Mouse (Mus musculus): ENCODE measurements around the gene Serinc4. TPM values are rescaled to one million over a fixed set of nuclear protein-coding genes. Genes with fewer than 3 reads are reported as not detected.

The Serinc4 gene
- polyA plus RNA-seq, 1 experiment from 2014 or later: 0.07 TPM

GRCm38 (mm10) chr2:121423166-121423565 lies 33.4 kb downstream of the Serinc4 start:
- H3K9me3 ChIP-seq (replicated peaks): no peaks in the 10 kb centered on the region
- H3K4me1 ChIP-seq (replicated peaks): peaks cover 9% of the 10 kb centered on the region; the same call in 1 of the 2 replicates
- H3K4me3 ChIP-seq (replicated peaks): no peak overlapping the region
- H3K36me3 ChIP-seq: peaks cover 83% of the 10 kb centered on the region
- ATAC-seq (ENCODE audit: low read depth): no peak
- H3K4me2 ChIP-seq: no peak overlapping the region
- H3K27ac ChIP-seq: no peak overlapping the region
- no peak for DNase-seq
- 77% methylated on average over 2 of the region's 2 CpGs for WGBS (ENCODE audit: insufficient replicate concordance)
- H3K9ac ChIP-seq: no peak overlapping the region
- no peaks in the 10 kb centered on the region for H3K27me3 ChIP-seq

GRCm38 (mm10) chr2:121418476-121418875 lies 38.1 kb downstream of the Serinc4 start:
- no peak for ATAC-seq (ENCODE audit: low read depth)
- H3K9ac ChIP-seq: no peak overlapping the region
- DNase-seq: no peak
- H3K9me3 ChIP-seq (replicated peaks): no peaks in the 10 kb centered on the region
- no peak overlapping the region for H3K27ac ChIP-seq
- no peaks in the 10 kb centered on the region for H3K27me3 ChIP-seq
- H3K4me3 ChIP-seq (replicated peaks): no peak overlapping the region
- H3K4me2 ChIP-seq: no peak overlapping the region
- WGBS (ENCODE audit: insufficient replicate concordance): 90% methylated on average over 3 of the region's 3 CpGs
- peaks cover 46% of the 10 kb centered on the region for H3K4me1 ChIP-seq (replicated peaks)
- H3K36me3 ChIP-seq: peaks cover 59% of the 10 kb centered on the region

DNA sequence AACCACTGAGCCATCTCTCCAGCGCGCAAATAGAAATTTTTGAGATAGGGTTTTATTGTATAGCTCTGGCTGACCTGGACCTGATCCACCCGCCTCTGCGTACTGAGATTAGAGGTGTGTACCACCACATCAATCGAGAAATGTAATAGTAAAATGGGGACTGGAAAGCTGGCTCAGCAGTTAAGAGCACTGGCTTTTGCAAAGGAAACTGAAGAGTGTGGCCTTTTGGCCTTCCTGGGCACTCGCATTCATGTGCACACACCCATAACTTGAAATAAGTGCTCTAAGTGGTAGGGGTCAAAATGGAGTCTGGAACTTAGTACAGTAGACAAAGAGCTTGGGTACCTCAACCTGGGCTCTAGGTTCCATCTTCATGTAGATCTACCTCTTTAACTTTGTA lies 40.2 kb downstream of the Serinc4 start:
- WGBS (ENCODE audit: insufficient replicate concordance): 84% methylated on average over 6 of the region's 6 CpGs
- no peak for ATAC-seq (ENCODE audit: low read depth)
- H3K27ac ChIP-seq: no peak overlapping the region
- H3K4me3 ChIP-seq (replicated peaks): peak overlapping the region; percentile 98; the same call in 1 of the 2 replicates
- no peak for DNase-seq
- H3K4me1 ChIP-seq (replicated peaks): peaks cover 59% of the 10 kb centered on the region
- H3K36me3 ChIP-seq: peaks cover 39% of the 10 kb centered on the region
- H3K9ac ChIP-seq: 0 out of 2 replicates have a peak overlapping the region, but pooled peaks have one; percentile 11
- H3K27me3 ChIP-seq: no peaks in the 10 kb centered on the region
- peak overlapping the region; percentile 88 for H3K4me2 ChIP-seq
- no peaks in the 10 kb centered on the region for H3K9me3 ChIP-seq (replicated peaks)

DNA sequence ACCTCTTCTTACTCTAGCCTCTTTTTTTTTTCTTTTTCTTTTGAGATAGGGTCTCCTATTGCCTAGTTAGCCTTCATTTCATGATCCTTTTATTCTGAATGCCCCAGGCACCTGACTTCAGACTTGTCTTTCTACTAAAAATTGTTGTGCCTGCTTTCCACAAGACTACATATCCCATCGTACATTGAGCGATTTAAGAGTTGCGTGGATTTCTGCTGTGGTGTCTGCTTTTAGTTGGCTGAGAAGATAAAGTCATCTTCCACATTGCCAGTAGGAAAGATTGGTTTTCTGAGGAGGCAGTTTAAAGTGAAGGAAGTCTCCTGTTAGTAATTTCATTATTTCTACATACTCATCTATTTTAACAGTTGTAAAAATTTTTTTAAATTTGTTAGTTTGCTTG lies 41.0 kb downstream of the Serinc4 start:
- ATAC-seq (ENCODE audit: low read depth): no peak
- H3K4me2 ChIP-seq: peak overlapping the region; percentile 88
- peak overlapping the region; percentile 98 for H3K4me3 ChIP-seq (replicated peaks)
- peaks cover 36% of the 10 kb centered on the region for H3K36me3 ChIP-seq
- 0 out of 2 replicates have a peak overlapping the region, but pooled peaks have one; percentile 10 for H3K27ac ChIP-seq
- H3K27me3 ChIP-seq: no peaks in the 10 kb centered on the region
- peak overlapping the region; percentile 99 for H3K9ac ChIP-seq
- no peaks in the 10 kb centered on the region for H3K9me3 ChIP-seq (replicated peaks)
- H3K4me1 ChIP-seq (replicated peaks): peaks cover 59% of the 10 kb centered on the region
- 63% methylated on average over 3 of the region's 3 CpGs for WGBS (ENCODE audit: insufficient replicate concordance)
- DNase-seq: no peak

DNA sequence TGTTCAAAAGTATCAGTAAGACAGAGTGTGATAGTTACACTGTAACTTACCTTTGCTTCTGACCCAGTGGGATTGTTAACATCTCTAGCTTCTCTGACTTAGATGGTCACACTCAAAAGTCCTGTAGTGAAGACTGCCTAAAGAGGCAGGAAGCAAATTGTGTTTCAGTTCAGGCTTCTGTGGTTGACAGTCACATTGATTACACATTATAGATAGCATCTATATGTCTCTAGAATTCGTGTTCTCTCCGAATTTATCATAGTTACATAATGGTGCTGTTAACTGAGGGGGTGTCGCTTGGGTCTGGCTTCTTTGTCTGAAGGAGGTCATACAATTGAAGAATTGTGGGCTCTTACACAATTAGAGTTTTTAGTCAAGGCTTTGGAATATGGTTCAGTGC lies 41.5 kb downstream of the Serinc4 start:
- Histone ChIP-seq H3K4me1 (replicated peaks) (peaks cover 59% of the 10 kb centered on the region), H3K9ac (peak overlapping the region; percentile 99), H3K4me3 (replicated peaks) (peak overlapping the region; percentile 98), H3K36me3 (peaks cover 34% of the 10 kb centered on the region), H3K9me3 (replicated peaks) (no peaks in the 10 kb centered on the region), H3K4me2 (peak overlapping the region; percentile 88), H3K27ac (0 out of 2 replicates have a peak overlapping the region, but pooled peaks have one; percentile 95), H3K27me3 (no peaks in the 10 kb centered on the region)
- no peak for DNase-seq
- no peak for ATAC-seq (ENCODE audit: low read depth)
- 26% methylated on average over 3 of the region's 3 CpGs for WGBS (ENCODE audit: insufficient replicate concordance)

DNA sequence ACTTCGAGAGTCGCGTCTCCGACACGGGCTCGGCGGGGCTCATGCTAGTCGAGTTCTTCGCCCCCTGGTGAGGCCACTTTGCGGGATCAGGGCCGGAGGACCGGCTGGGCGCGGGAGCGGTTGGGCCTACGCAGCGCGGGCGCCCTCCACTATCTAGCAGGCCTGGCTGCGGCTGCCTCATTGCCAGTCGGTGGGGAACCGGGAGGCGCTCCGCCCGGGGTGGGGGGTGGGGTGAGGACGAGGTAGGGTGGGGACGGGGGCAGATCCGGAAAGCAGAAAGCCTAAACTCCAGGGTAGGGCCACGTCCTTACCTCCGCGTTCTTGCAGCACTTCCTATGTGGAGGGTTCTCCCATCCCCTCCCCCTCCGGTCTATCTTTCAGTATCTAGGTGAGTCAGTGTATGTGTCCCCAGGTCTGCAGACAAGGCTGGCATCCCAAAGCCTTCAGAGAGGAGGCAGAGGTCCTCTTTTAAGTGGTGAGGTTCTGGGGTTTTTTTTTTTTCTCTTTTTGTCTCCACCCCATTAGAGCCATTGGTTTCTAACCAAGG lies 42.4 kb downstream of the Serinc4 start:
- Histone ChIP-seq H3K27ac (peak overlapping the region; percentile 95), H3K27me3 (no peaks in the 10 kb centered on the region), H3K9me3 (replicated peaks) (no peaks in the 10 kb centered on the region), H3K36me3 (peaks cover 30% of the 10 kb centered on the region), H3K4me2 (peak overlapping the region; percentile 88), H3K9ac (peak overlapping the region; percentile 99), H3K4me1 (replicated peaks) (peaks cover 59% of the 10 kb centered on the region), H3K4me3 (replicated peaks) (peak overlapping the region; percentile 98)
- WGBS (ENCODE audit: insufficient replicate concordance): 0% methylated on average over 32 of the region's 32 CpGs
- DNase-seq (peak; percentile 40), ATAC-seq (ENCODE audit: low read depth) (peak; percentile 70)

- Histone ChIP-seq H3K9me3 (replicated peaks) (no peaks in the 10 kb centered on the region), H3K4me1 (replicated peaks) (peaks cover 52% of the 10 kb centered on the region), H3K27me3 (no peaks in the 10 kb centered on the region), H3K9ac (peak within 1 kb of the TSS; percentile 99), H3K4me3 (replicated peaks) (peak within 1 kb of the TSS; percentile 98), H3K4me2 (peak within 1 kb of the TSS; percentile 88), H3K27ac (peak within 1 kb of the TSS; percentile 95), H3K36me3 (peaks cover 24% of the 10 kb centered on the region)
- under 1% methylated on average over 68 of the region's 68 CpGs for WGBS (ENCODE audit: insufficient replicate concordance)
- ATAC-seq (ENCODE audit: low read depth): peak; percentile 97
- DNase-seq: peak; percentile 94
These were observed 43.1 kb downstream of the Serinc4 start, which contains the start of the genes Pdia3 and Catsper2 for GRCm38 (mm10) chr2:121413387-121414042. TSS of gene Pdia3 (plus strand) at chr2:121413775. TSS of gene Catsper2 (minus strand) at chr2:121413792.

DNA sequence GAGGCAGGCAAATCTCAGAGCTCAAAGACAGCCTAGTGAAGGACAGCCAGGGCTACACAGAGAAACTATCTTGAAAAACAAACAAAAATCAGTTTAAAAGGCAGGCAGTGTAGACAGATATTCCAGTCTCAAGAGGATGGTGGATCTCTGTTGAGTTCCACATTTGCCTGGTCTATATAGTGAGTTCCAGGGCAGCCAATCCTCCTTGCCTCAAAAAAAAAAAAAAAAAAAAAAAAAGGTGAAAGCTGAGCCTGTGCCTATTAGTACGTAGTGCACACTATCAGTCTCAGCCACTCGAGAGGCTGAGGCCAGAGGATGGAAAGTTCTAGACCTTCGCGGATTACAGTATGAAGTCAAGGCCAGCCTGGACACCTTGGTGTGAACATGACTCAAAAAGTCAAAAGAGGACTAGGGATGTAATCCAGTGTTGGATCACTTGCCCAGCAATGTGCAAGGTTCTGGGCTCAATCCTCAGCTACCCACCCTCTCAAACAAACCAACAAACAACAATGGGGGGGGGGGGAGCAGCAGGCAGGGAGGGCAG lies 43.7 kb downstream of the Serinc4 start:
- Histone ChIP-seq H3K4me3 (replicated peaks) (peak overlapping the region; percentile 98), H3K4me2 (peak overlapping the region; percentile 88), H3K36me3 (peaks cover 18% of the 10 kb centered on the region), H3K9me3 (replicated peaks) (no peaks in the 10 kb centered on the region), H3K27me3 (no peaks in the 10 kb centered on the region), H3K4me1 (replicated peaks) (peaks cover 49% of the 10 kb centered on the region), H3K27ac (peak overlapping the region; percentile 95), H3K9ac (peak overlapping the region; percentile 99)
- WGBS (ENCODE audit: insufficient replicate concordance): 2% methylated on average over 4 of the region's 4 CpGs
- DNase-seq (peak; percentile 42), ATAC-seq (ENCODE audit: low read depth) (peak; percentile 11; the same call in 1 of the 2 replicates)

GRCm38 (mm10) chr2:121408160-121408559 lies 48.4 kb downstream of the Serinc4 start:
- H3K27ac ChIP-seq: no peak overlapping the region
- no peaks in the 10 kb centered on the region for H3K36me3 ChIP-seq
- H3K9me3 ChIP-seq (replicated peaks): no peaks in the 10 kb centered on the region
- no peaks in the 10 kb centered on the region for H3K27me3 ChIP-seq
- H3K4me3 ChIP-seq (replicated peaks): no peak overlapping the region
- H3K4me1 ChIP-seq (replicated peaks): peaks cover 12% of the 10 kb centered on the region
- H3K9ac ChIP-seq: no peak overlapping the region
- ATAC-seq (ENCODE audit: low read depth): peak; percentile 27; the same call in 1 of the 2 replicates
- no peak overlapping the region for H3K4me2 ChIP-seq
- WGBS (ENCODE audit: insufficient replicate concordance): 24% methylated on average over 4 of the region's 4 CpGs
- peak; percentile 55 for DNase-seq

GRCm38 (mm10) chr2:121403296-121403695 lies 53.3 kb downstream of the Serinc4 start:
- Histone ChIP-seq H3K27me3 (no peaks in the 10 kb centered on the region), H3K9ac (no peak overlapping the region), H3K36me3 (no peaks in the 10 kb centered on the region), H3K4me3 (replicated peaks) (no peak overlapping the region), H3K4me2 (no peak overlapping the region), H3K9me3 (replicated peaks) (no peaks in the 10 kb centered on the region), H3K4me1 (replicated peaks) (no peaks in the 10 kb centered on the region), H3K27ac (no peak overlapping the region)
- DNase-seq (no peak), ATAC-seq (ENCODE audit: low read depth) (no peak)

- Histone ChIP-seq H3K36me3 (no peaks in the 10 kb centered on the region), H3K9ac (no peak overlapping the region), H3K9me3 (replicated peaks) (no peaks in the 10 kb centered on the region), H3K4me1 (replicated peaks) (no peaks in the 10 kb centered on the region), H3K4me2 (no peak overlapping the region), H3K27ac (no peak overlapping the region), H3K4me3 (replicated peaks) (no peak overlapping the region), H3K27me3 (no peaks in the 10 kb centered on the region)
- DNase-seq (peak; percentile 40), ATAC-seq (ENCODE audit: low read depth) (no peak)
- WGBS (ENCODE audit: insufficient replicate concordance): 16% methylated on average over 8 of the region's 8 CpGs
These were observed 60.0 kb downstream of the Serinc4 start for GRCm38 (mm10) chr2:121396624-121397023.
